Comparison of ENCODE assay signal across 1 mouse cellular context in the genomic region with DNA sequence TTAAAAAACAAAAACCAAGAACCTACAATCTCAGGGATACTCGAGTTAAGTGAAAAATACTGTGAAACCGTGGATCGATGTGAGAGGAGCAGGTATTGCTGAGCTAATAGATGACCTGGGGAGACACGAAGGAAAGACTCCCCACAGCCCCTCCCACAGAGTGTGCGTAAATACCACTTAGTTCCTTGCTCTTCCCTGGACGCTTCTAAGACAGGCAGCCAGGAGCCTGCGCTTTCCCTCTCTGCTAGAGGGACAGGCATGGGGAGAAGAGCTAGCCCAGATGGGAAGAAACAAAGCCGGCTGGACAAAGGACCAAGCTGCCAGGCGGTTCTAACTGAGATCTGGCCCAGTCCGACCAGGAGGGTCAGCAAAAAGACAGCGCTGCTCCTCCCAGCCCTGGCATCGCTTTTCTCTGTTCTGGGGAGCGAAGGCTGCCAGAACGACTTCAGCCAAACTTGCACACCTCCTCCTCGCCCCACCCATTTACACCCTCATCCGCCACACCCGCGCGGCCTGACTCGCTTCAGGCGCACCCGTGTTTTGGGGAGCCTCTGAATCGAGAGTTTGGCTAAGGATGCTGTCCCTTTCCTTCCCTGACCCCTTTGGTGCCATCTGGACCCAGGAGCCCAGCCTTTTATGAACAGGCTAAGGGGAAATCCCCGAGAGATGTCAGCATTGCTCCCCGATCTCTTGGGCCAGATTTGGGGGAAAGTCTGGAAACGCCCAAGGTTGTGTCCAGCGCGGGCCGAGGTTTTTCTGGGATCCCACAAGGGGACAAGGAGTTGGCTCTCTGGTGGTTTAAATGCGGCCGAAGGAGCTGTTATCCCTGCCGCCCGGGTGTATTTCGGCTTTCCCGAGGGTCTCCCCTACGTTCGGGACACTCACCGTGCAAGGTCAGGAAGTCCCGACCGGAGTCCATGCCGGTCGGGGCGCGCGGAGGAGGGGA.
TF ChIP-seq lines count a peak whose summit lies in the region.

No protein-coding gene starts in this region.

TF ChIP-seq in CH12.LX, 34 proteins besides CTCF, POLR2A, EP300 and RAD21:
- TF ChIP-seq ELF1 (IDR thresholded peaks at IDR 0.05; ENCODE audit: low read depth, low read length) (no peak), CHD1 (IDR thresholded peaks at IDR 0.05; ENCODE audit: low read depth, low read length) (no peak), MXI1 (IDR thresholded peaks at IDR 0.05; ENCODE audit: low read depth, low read length) (no peak), NRF1 (IDR thresholded peaks at IDR 0.05; ENCODE audit: low read depth, low read length) (no peak), SIN3A (IDR thresholded peaks at IDR 0.05; ENCODE audit: low read length) (no peak)
